Mouse (Mus musculus): ENCODE measurements around the gene Fam193a. TPM values are rescaled to one million over a fixed set of nuclear protein-coding genes. Genes with fewer than 3 reads are reported as not detected.

The Fam193a gene
- polyA plus RNA-seq, 1 experiment from 2014 or later: 15.1 TPM

- peaks cover 97% of the 10 kb centered on the region for H3K36me3 ChIP-seq
- H3K4me3 ChIP-seq: no peak overlapping the region
- no peak overlapping the region for H3K27ac ChIP-seq
- 95% methylated on average over 1 of the region's 1 CpGs for WGBS
- H3K27me3 ChIP-seq (ENCODE audit: low read depth, poor library complexity, severe bottlenecking): no peaks in the 10 kb centered on the region
- no peaks in the 10 kb centered on the region for H3K4me1 ChIP-seq
- H3K9me3 ChIP-seq (replicated peaks): no peaks in the 10 kb centered on the region
- no peak for DNase-seq (ENCODE audit: low spot score)
These were observed 68.9 kb downstream of the Fam193a start for GRCm38 (mm10) chr5:34438659-34439058.

- Histone ChIP-seq H3K4me1 (no peaks in the 10 kb centered on the region), H3K27me3 (ENCODE audit: low read depth, poor library complexity, severe bottlenecking) (no peaks in the 10 kb centered on the region), H3K9me3 (replicated peaks) (no peaks in the 10 kb centered on the region), H3K4me3 (no peak overlapping the region), H3K27ac (no peak overlapping the region), H3K36me3 (peaks cover 96% of the 10 kb centered on the region)
- 91% methylated on average over 2 of the region's 2 CpGs for WGBS
- no peak for DNase-seq (ENCODE audit: low spot score)
These were observed 70.0 kb downstream of the Fam193a start for GRCm38 (mm10) chr5:34439768-34440167.

- peaks cover 98% of the 10 kb centered on the region for H3K36me3 ChIP-seq
- WGBS: 90% methylated on average over 2 of the region's 2 CpGs
These were observed 72.1 kb downstream of the Fam193a start for GRCm38 (mm10) chr5:34441797-34442196.

GRCm38 (mm10) chr5:34446207-34446606 is 76.5 kb downstream of the Fam193a start:
- no peak for DNase-seq (ENCODE audit: low spot score)
- no peaks in the 10 kb centered on the region for H3K4me1 ChIP-seq
- no peaks in the 10 kb centered on the region for H3K27me3 ChIP-seq (ENCODE audit: low read depth, poor library complexity, severe bottlenecking)
- H3K4me3 ChIP-seq: no peak overlapping the region
- WGBS: 95% methylated on average over 9 of the region's 9 CpGs
- H3K27ac ChIP-seq: no peak overlapping the region
- H3K9me3 ChIP-seq (replicated peaks): no peaks in the 10 kb centered on the region
- H3K36me3 ChIP-seq: peaks cover 88% of the 10 kb centered on the region

More at GRCm38 (mm10) chr5:34441797-34442196, 72.1 kb downstream of the Fam193a start:
- Histone ChIP-seq H3K27ac (no peak overlapping the region), H3K4me1 (no peaks in the 10 kb centered on the region), H3K4me3 (no peak overlapping the region), H3K27me3 (ENCODE audit: low read depth, poor library complexity, severe bottlenecking) (no peaks in the 10 kb centered on the region), H3K9me3 (replicated peaks) (no peaks in the 10 kb centered on the region)
- DNase-seq (ENCODE audit: low spot score): no peak

GRCm38 (mm10) chr5:34458994-34459393 is 89.3 kb downstream of the Fam193a start:
- H3K4me1 ChIP-seq: no peaks in the 10 kb centered on the region
- no peaks in the 10 kb centered on the region for H3K9me3 ChIP-seq (replicated peaks)
- no peak overlapping the region for H3K27ac ChIP-seq
- no peak overlapping the region for H3K4me3 ChIP-seq
- DNase-seq (ENCODE audit: low spot score): no peak
- WGBS: 88% methylated on average over 1 of the region's 1 CpGs
- peaks cover 93% of the 10 kb centered on the region for H3K36me3 ChIP-seq
- no peaks in the 10 kb centered on the region for H3K27me3 ChIP-seq (ENCODE audit: low read depth, poor library complexity, severe bottlenecking)

- no peak for DNase-seq (ENCODE audit: low spot score)
- Histone ChIP-seq H3K27me3 (ENCODE audit: low read depth, poor library complexity, severe bottlenecking) (no peaks in the 10 kb centered on the region), H3K36me3 (peaks cover 98% of the 10 kb centered on the region), H3K4me1 (no peaks in the 10 kb centered on the region), H3K4me3 (no peak overlapping the region), H3K9me3 (replicated peaks) (no peaks in the 10 kb centered on the region), H3K27ac (no peak overlapping the region)
- 92% methylated on average over 4 of the region's 4 CpGs for WGBS
These were observed 91.6 kb downstream of the Fam193a start for GRCm38 (mm10) chr5:34461294-34461693.

GRCm38 (mm10) chr5:34461841-34462240 is 92.1 kb downstream of the Fam193a start:
- H3K4me3 ChIP-seq: no peak overlapping the region
- 94% methylated on average over 6 of the region's 6 CpGs for WGBS
- no peaks in the 10 kb centered on the region for H3K27me3 ChIP-seq (ENCODE audit: low read depth, poor library complexity, severe bottlenecking)
- H3K9me3 ChIP-seq (replicated peaks): no peaks in the 10 kb centered on the region
- no peak for DNase-seq (ENCODE audit: low spot score)
- peaks cover 99% of the 10 kb centered on the region for H3K36me3 ChIP-seq
- no peaks in the 10 kb centered on the region for H3K4me1 ChIP-seq
- H3K27ac ChIP-seq: no peak overlapping the region

- Histone ChIP-seq H3K9me3 (replicated peaks) (no peaks in the 10 kb centered on the region), H3K4me1 (no peaks in the 10 kb centered on the region), H3K27ac (no peak overlapping the region), H3K4me3 (no peak overlapping the region), H3K27me3 (ENCODE audit: low read depth, poor library complexity, severe bottlenecking) (no peaks in the 10 kb centered on the region), H3K36me3 (peaks cover 94% of the 10 kb centered on the region)
- DNase-seq (ENCODE audit: low spot score): no peak
- 93% methylated on average over 1 of the region's 1 CpGs for WGBS
These were observed 96.3 kb downstream of the Fam193a start for GRCm38 (mm10) chr5:34466079-34466478.

- no peak for DNase-seq (ENCODE audit: low spot score)
- WGBS: 98% methylated on average over 2 of the region's 2 CpGs
- Histone ChIP-seq H3K4me3 (no peak overlapping the region), H3K9me3 (replicated peaks) (no peaks in the 10 kb centered on the region), H3K36me3 (peaks cover 94% of the 10 kb centered on the region), H3K27me3 (ENCODE audit: low read depth, poor library complexity, severe bottlenecking) (no peaks in the 10 kb centered on the region), H3K27ac (no peak overlapping the region), H3K4me1 (no peaks in the 10 kb centered on the region)
These were observed 96.9 kb downstream of the Fam193a start for GRCm38 (mm10) chr5:34466648-34467047.

GRCm38 (mm10) chr5:34468039-34468775 is 98.5 kb downstream of the Fam193a start:
- no peak overlapping the region for H3K27ac ChIP-seq
- H3K4me3 ChIP-seq: no peak overlapping the region
- no peaks in the 10 kb centered on the region for H3K27me3 ChIP-seq (ENCODE audit: low read depth, poor library complexity, severe bottlenecking)
- 96% methylated on average over 2 of the region's 2 CpGs for WGBS
- peaks cover 91% of the 10 kb centered on the region for H3K36me3 ChIP-seq
- H3K4me1 ChIP-seq: no peaks in the 10 kb centered on the region
- no peaks in the 10 kb centered on the region for H3K9me3 ChIP-seq (replicated peaks)
- DNase-seq (ENCODE audit: low spot score): no peak

- no peak overlapping the region for H3K27ac ChIP-seq
- no peak overlapping the region for H3K4me3 ChIP-seq
- no peaks in the 10 kb centered on the region for H3K4me1 ChIP-seq
- no peaks in the 10 kb centered on the region for H3K9me3 ChIP-seq (replicated peaks)
- DNase-seq (ENCODE audit: low spot score): no peak
- WGBS: 80% methylated on average over 3 of the region's 3 CpGs
- H3K36me3 ChIP-seq: peaks cover 94% of the 10 kb centered on the region
- H3K27me3 ChIP-seq (ENCODE audit: low read depth, poor library complexity, severe bottlenecking): no peaks in the 10 kb centered on the region
These were observed 111.2 kb downstream of the Fam193a start for GRCm38 (mm10) chr5:34480926-34481325.

GRCm38 (mm10) chr5:34485731-34486130 is 116.0 kb downstream of the Fam193a start:
- no peaks in the 10 kb centered on the region for H3K27me3 ChIP-seq (ENCODE audit: low read depth, poor library complexity, severe bottlenecking)
- H3K9me3 ChIP-seq (replicated peaks): no peaks in the 10 kb centered on the region
- DNase-seq (ENCODE audit: low spot score): no peak
- H3K36me3 ChIP-seq: peaks cover 65% of the 10 kb centered on the region
- WGBS: 93% methylated on average over 15 of the region's 15 CpGs
- no peaks in the 10 kb centered on the region for H3K4me1 ChIP-seq
- no peak overlapping the region for H3K27ac ChIP-seq
- H3K4me3 ChIP-seq: no peak overlapping the region

- H3K36me3 ChIP-seq: peaks cover 47% of the 10 kb centered on the region
- H3K27ac ChIP-seq: no peak overlapping the region
- 83% methylated on average over 6 of the region's 6 CpGs for WGBS
These were observed 117.8 kb downstream of the Fam193a start for GRCm38 (mm10) chr5:34487320-34488090.

More at GRCm38 (mm10) chr5:34487320-34488090, 117.8 kb downstream of the Fam193a start:
- H3K9me3 ChIP-seq (replicated peaks): no peaks in the 10 kb centered on the region
- H3K27me3 ChIP-seq (ENCODE audit: low read depth, poor library complexity, severe bottlenecking): no peaks in the 10 kb centered on the region
- no peaks in the 10 kb centered on the region for H3K4me1 ChIP-seq
- H3K4me3 ChIP-seq: no peak overlapping the region
- DNase-seq (ENCODE audit: low spot score): no peak
